Mouse (Mus musculus) telencephalon, adult 2 months (tissue): Measurements from ENCODE around the gene Erp27.

Source experiments
- DNase-seq: peaks from one replicate; pipeline ENCODE4 v3.0.0-alpha.2; 2011; ENCODE audit warnings: low read depth, low spot score

Erp27 gene

GRCm38 (mm10) chr6:136922080-136922479, at the start of gene Erp27:
Erp27 (minus strand) TSS chr6:136922180.
- no peak for DNase-seq

- DNase-seq: peak; percentile 50
Observed at GRCm38 (mm10) chr6:136968877-136969276, 46.9 kb upstream of the Erp27 start.

GRCm38 (mm10) chr6:136967466-136967865, 45.5 kb upstream of the Erp27 start:
- no peak for DNase-seq

- DNase-seq: no peak
Observed at GRCm38 (mm10) chr6:136965912-136966311, 43.9 kb upstream of the Erp27 start.

GRCm38 (mm10) chr6:136964609-136965510, 42.9 kb upstream of the Erp27 start:
- DNase-seq: no peak

- no peak for DNase-seq
Observed at GRCm38 (mm10) chr6:136962957-136963356, 41.0 kb upstream of the Erp27 start.

- no peak for DNase-seq
Observed at GRCm38 (mm10) chr6:136959131-136959530, 37.2 kb upstream of the Erp27 start.

- DNase-seq: no peak
Observed at GRCm38 (mm10) chr6:136957062-136957461, 35.1 kb upstream of the Erp27 start.

- no peak for DNase-seq
Observed at GRCm38 (mm10) chr6:136955240-136955639, 33.3 kb upstream of the Erp27 start.

GRCm38 (mm10) chr6:136954715-136955114, 32.7 kb upstream of the Erp27 start:
- DNase-seq: no peak

- DNase-seq: no peak
Observed at GRCm38 (mm10) chr6:136954192-136954591, 32.2 kb upstream of the Erp27 start.

GRCm38 (mm10) chr6:136952930-136953329, 30.9 kb upstream of the Erp27 start:
- DNase-seq: no peak

GRCm38 (mm10) chr6:136950171-136950570, 28.2 kb upstream of the Erp27 start:
- DNase-seq: no peak

GRCm38 (mm10) chr6:136947716-136948115, 25.7 kb upstream of the Erp27 start:
- DNase-seq: no peak

GRCm38 (mm10) chr6:136946943-136947342, 25.0 kb upstream of the Erp27 start:
- no peak for DNase-seq

- no peak for DNase-seq
Observed at GRCm38 (mm10) chr6:136946241-136946640, 24.3 kb upstream of the Erp27 start.

- no peak for DNase-seq
Observed at GRCm38 (mm10) chr6:136944511-136944910, 22.5 kb upstream of the Erp27 start.

GRCm38 (mm10) chr6:136943392-136943791, 21.4 kb upstream of the Erp27 start:
- DNase-seq: no peak

- DNase-seq: no peak
Observed at GRCm38 (mm10) chr6:136942280-136942679, 20.3 kb upstream of the Erp27 start.

- DNase-seq: no peak
Observed at GRCm38 (mm10) chr6:136941051-136942021, 19.4 kb upstream of the Erp27 start, which contains the start of gene Arhgdib. Arhgdib (minus strand) TSS chr6:136941899.

- DNase-seq: no peak
Observed at GRCm38 (mm10) chr6:136940188-136940960, 18.4 kb upstream of the Erp27 start.
